Mouse (Mus musculus): ENCODE measurements around the gene Emp2. TPM values are rescaled to one million over a fixed set of nuclear protein-coding genes. Genes with fewer than 3 reads are reported as not detected.
"Not testable (repeated sequence)": the region's sequence is repeated elsewhere in the genome, so short reads cannot be mapped to it uniquely, and the experiment has no call there.

The Emp2 gene
- polyA plus RNA-seq, 1 experiment from 2014 or later, result 4.2 TPM

DNA sequence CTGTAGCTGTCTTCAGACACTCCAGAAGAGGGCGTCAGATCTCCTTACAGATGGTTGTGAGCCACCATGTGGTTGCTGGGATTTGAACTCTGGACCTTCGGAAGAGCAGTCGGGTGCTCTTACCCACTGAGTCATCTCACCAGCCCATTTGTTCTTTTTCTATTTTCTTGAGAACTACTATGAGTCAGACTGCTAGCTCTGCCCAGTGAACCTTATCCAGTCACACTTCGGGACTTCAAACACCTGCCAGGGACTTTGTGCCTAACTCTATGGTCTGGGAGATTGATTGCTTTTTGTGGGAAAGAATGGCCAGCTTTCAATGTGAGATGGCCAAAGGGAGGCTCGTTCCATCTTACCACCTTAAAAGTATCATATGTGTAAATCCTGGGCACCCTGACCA is 37.0 kb downstream of the Emp2 start:
- DNase-seq (ENCODE audit: low spot score); H3K9me3 ChIP-seq (replicated peaks); H3K27ac ChIP-seq; H3K4me3 ChIP-seq; H3K4me1 ChIP-seq; H3K36me3 ChIP-seq; H3K27me3 ChIP-seq (ENCODE audit: low read depth, poor library complexity, severe bottlenecking): not testable (repeated sequence)
- WGBS, result 91% methylated on average over 5 of the region's 5 CpGs

DNA sequence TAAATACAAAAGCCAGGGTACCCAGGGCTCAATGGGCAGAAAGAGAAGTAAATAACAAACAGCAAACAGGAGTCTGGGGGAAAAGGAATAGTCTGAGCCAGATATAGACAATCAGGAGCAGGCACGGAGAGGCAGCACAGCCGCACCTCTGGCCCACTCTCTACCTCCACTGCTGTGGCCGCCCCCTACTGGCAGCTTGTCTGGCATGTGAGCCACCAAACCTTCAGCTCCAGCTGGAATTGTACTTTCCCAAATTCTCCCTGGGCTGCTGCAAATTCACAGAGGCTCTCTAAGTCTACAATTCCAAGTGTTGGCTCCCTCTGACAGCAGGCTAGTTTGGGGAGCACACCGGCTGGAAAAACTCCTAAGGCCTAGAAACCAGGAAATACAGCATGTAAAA is 39.3 kb downstream of the Emp2 start:
- no peak overlapping the region for H3K4me3 ChIP-seq
- no peak for DNase-seq (ENCODE audit: low spot score)
- no peaks in the 10 kb centered on the region for H3K36me3 ChIP-seq
- no peak overlapping the region for H3K27ac ChIP-seq
- H3K9me3 ChIP-seq (replicated peaks), result 0 out of 2 replicates have a peak, but pooled peaks cover 5% of the 10 kb centered on the region
- H3K27me3 ChIP-seq (ENCODE audit: low read depth, poor library complexity, severe bottlenecking), result peaks cover under 1% of the 10 kb centered on the region; the same call in 1 of the 2 replicates
- 73% methylated on average over 4 of the region's 4 CpGs for WGBS
- no peaks in the 10 kb centered on the region for H3K4me1 ChIP-seq

GRCm38 (mm10) chr16:10272256-10272655 is 41.5 kb downstream of the Emp2 start:
- Histone ChIP-seq H3K27ac (no peak overlapping the region), H3K27me3 (ENCODE audit: low read depth, poor library complexity, severe bottlenecking) (no peaks in the 10 kb centered on the region), H3K9me3 (replicated peaks) (0 out of 2 replicates have a peak, but pooled peaks cover 5% of the 10 kb centered on the region), H3K36me3 (no peaks in the 10 kb centered on the region), H3K4me1 (no peaks in the 10 kb centered on the region), H3K4me3 (no peak overlapping the region)
- WGBS, result 19% methylated on average over 3 of the region's 3 CpGs
- DNase-seq (ENCODE audit: low spot score), result peak; percentile 59

GRCm38 (mm10) chr16:10253993-10254392 is 59.8 kb downstream of the Emp2 start:
- DNase-seq (ENCODE audit: low spot score), result no peak
- no peak overlapping the region for H3K4me3 ChIP-seq
- no peaks in the 10 kb centered on the region for H3K36me3 ChIP-seq
- 77% methylated on average over 1 of the region's 1 CpGs for WGBS
- H3K27me3 ChIP-seq (ENCODE audit: low read depth, poor library complexity, severe bottlenecking), result no peaks in the 10 kb centered on the region
- no peak overlapping the region for H3K27ac ChIP-seq
- H3K9me3 ChIP-seq (replicated peaks), result no peaks in the 10 kb centered on the region
- H3K4me1 ChIP-seq, result no peaks in the 10 kb centered on the region

DNA sequence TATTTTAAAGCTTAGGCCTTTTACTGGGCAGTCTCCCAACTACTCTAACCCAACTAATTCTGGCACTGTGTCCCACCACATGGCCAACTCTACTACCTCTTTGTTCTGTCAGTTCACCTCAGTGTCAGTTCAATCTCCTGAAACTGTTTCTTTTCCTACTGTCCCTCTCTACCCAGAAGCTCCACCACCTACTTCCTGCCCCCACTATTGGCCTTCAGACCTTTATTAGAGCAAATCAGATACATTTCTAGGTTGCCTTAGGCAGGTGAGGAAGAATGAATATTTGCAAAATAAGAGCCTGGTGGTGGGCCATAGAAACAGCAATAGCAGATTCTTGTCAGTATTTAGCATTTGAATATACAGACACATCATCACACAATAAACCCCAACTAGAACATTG is 77.2 kb downstream of the Emp2 start:
- Histone ChIP-seq H3K4me1 (no peaks in the 10 kb centered on the region), H3K36me3 (no peaks in the 10 kb centered on the region), H3K27ac (no peak overlapping the region), H3K27me3 (ENCODE audit: low read depth, poor library complexity, severe bottlenecking) (no peaks in the 10 kb centered on the region), H3K4me3 (no peak overlapping the region), H3K9me3 (replicated peaks) (no peaks in the 10 kb centered on the region)
- no peak for DNase-seq (ENCODE audit: low spot score)

Small RNA genes within 50 kb of the gene (microRNA-seq; reads per million reads assigned to microRNA genes)
- gene Gm22932, result not detected

Other genes starting within 250 kb of the Emp2 start
- gene Rpl39l, start 143.7 kb downstream of the Emp2 start, polyA plus RNA-seq (2016; fragmentation: Nextera tagmentation; extraction: Ambion mirVana), result 0.38 TPM in 1 of 2 replicates, not detected in the other
- 2.0 and 3.1 TPM in 2 replicates for gene Atf7ip2, start 121.3 kb downstream of the Emp2 start, polyA plus RNA-seq (2016; fragmentation: Nextera tagmentation; extraction: Ambion mirVana)
- gene Tekt5, start 81.5 kb upstream of the Emp2 start, polyA plus RNA-seq (2016; fragmentation: Nextera tagmentation; extraction: Ambion mirVana), result not detected in 2 replicates
- gene Nubp1, start 98.0 kb upstream of the Emp2 start, polyA plus RNA-seq (2016; fragmentation: Nextera tagmentation; extraction: Ambion mirVana), result 92.0 and 94.8 TPM in 2 replicates
- 15.9 and 22.7 TPM in 2 replicates for gene Tvp23a, start 133.4 kb upstream of the Emp2 start, polyA plus RNA-seq (2016; fragmentation: Nextera tagmentation; extraction: Ambion mirVana)
- gene Ciita, start 166.1 kb upstream of the Emp2 start, polyA plus RNA-seq (2016; fragmentation: Nextera tagmentation; extraction: Ambion mirVana), result 0.09 and 0.19 TPM in 2 replicates
- 17.4 and 20.5 TPM in 2 replicates for gene Dexi, start 229.1 kb upstream of the Emp2 start, polyA plus RNA-seq (2016; fragmentation: Nextera tagmentation; extraction: Ambion mirVana)
- 26.8 and 27.0 TPM in 2 replicates for gene Clec16a, start 231.4 kb upstream of the Emp2 start, polyA plus RNA-seq (2016; fragmentation: Nextera tagmentation; extraction: Ambion mirVana)